Mouse (Mus musculus) embryonic facial prominence, embryonic 14.5 days (tissue): ENCODE measurements at regions not wholly inside any gene's neighbourhood (a gene's known extent, or its start where the extent isn't known, plus 50 kb on each side); places are given as distances from the start of the nearest gene placed in this dataset.

Experiments
- ATAC-seq: fragments of 200-750 bp; cut with Nextera tagmentation; 2 replicates; pipeline ENCODE4 v1.8.0; 2017; ENCODE audit warnings: low read depth, moderate number of reproducible peaks, moderate TSS enrichment
- DNase-seq: peaks from one replicate; pipeline ENCODE4 v3.0.0-alpha.2; 2015; ENCODE audit warnings: low spot score
- H3K27ac ChIP-seq: fragments of 300-500 bp; sonication (generic); replicated peaks from 2 replicates; pipeline ENCODE4 v1.5.1; 2014; ENCODE audit warnings: low read depth, mild to moderate bottlenecking, low read length, moderate library complexity
- H3K27me3 ChIP-seq: fragments of 300-500 bp; sonication (generic); replicated peaks from 2 replicates; pipeline ENCODE4 v1.6.1; 2014; ENCODE audit warnings: low read length; ENCODE audit not compliant: control insufficient read depth, insufficient read depth
- H3K36me3 ChIP-seq: fragments of 300-500 bp; sonication (generic); 2 replicates; pipeline ENCODE4 v1.6.1; 2014; ENCODE audit warnings: low read length, mixed read lengths; ENCODE audit not compliant: control insufficient read depth, insufficient read depth
- H3K4me1 ChIP-seq: fragments of 300-500 bp; sonication (generic); 2 replicates; pipeline ENCODE4 v1.6.1; 2014; ENCODE audit warnings: antibody characterized with exemption, low read length; ENCODE audit not compliant: control insufficient read depth, insufficient read depth
- H3K4me2 ChIP-seq: fragments of 300-500 bp; sonication (generic); 2 replicates; pipeline ENCODE4 v1.6.1; 2014; ENCODE audit warnings: low read depth, mild to moderate bottlenecking, low read length, moderate library complexity, mixed read lengths
- H3K4me3 ChIP-seq: fragments of 300-500 bp; sonication (generic); 2 replicates; pipeline ENCODE4 v1.5.1; 2014; ENCODE audit warnings: low read depth, mild to moderate bottlenecking, low read length
- H3K9ac ChIP-seq: fragments of 300-500 bp; sonication (generic); 2 replicates; pipeline ENCODE4 v1.6.1; 2014; ENCODE audit warnings: low read depth, mild to moderate bottlenecking, low read length, moderate library complexity, mixed read lengths
- H3K9me3 ChIP-seq: fragments of 300-500 bp; sonication (generic); 2 replicates; pipeline ENCODE4 v1.6.1; 2016; ENCODE audit warnings: low read length; ENCODE audit not compliant: control insufficient read depth
- WGBS: fragments of 180-500 bp; shearing (Covaris S2); extraction: QIAGEN DNeasy Blood & Tissue Kit; methylation state at CpG from one replicate; pipeline ENCODE4 v1.1.7; 2014; 5-methylcytosine and 5-hydroxymethylcytosine counted together

GRCm38 (mm10) chr10:72581311-72581710 lies 73.3 kb upstream of the Zwint start:
- 83% methylated on average over 4 of the region's 4 CpGs for WGBS
- no peak overlapping the region for H3K4me2 ChIP-seq
- ATAC-seq: no peak
- no peak overlapping the region for H3K4me3 ChIP-seq
- H3K27me3 ChIP-seq: no peaks in the 10 kb centered on the region
- H3K9ac ChIP-seq: no peak overlapping the region
- H3K9me3 ChIP-seq: no peaks in the 10 kb centered on the region
- no peaks in the 10 kb centered on the region for H3K36me3 ChIP-seq
- no peak overlapping the region for H3K27ac ChIP-seq
- no peaks in the 10 kb centered on the region for H3K4me1 ChIP-seq
- no peak for DNase-seq

GRCm38 (mm10) chr10:72588561-72588960 lies 66.1 kb upstream of the Zwint start:
- 88% methylated on average over 4 of the region's 4 CpGs for WGBS
- no peak overlapping the region for H3K27ac ChIP-seq
- no peaks in the 10 kb centered on the region for H3K27me3 ChIP-seq
- no peak overlapping the region for H3K9ac ChIP-seq
- no peak overlapping the region for H3K4me3 ChIP-seq
- no peaks in the 10 kb centered on the region for H3K9me3 ChIP-seq
- no peak for ATAC-seq
- H3K36me3 ChIP-seq: no peaks in the 10 kb centered on the region
- DNase-seq: no peak
- H3K4me1 ChIP-seq: no peaks in the 10 kb centered on the region
- H3K4me2 ChIP-seq: no peak overlapping the region

GRCm38 (mm10) chr10:72593049-72593448 lies 61.6 kb upstream of the Zwint start:
- no peak for DNase-seq
- H3K27ac ChIP-seq: no peak overlapping the region
- no peaks in the 10 kb centered on the region for H3K9me3 ChIP-seq
- H3K4me3 ChIP-seq: no peak overlapping the region
- no peak overlapping the region for H3K9ac ChIP-seq
- no peak overlapping the region for H3K4me2 ChIP-seq
- WGBS: 91% methylated on average over 1 of the region's 1 CpGs
- H3K4me1 ChIP-seq: no peaks in the 10 kb centered on the region
- no peaks in the 10 kb centered on the region for H3K36me3 ChIP-seq
- no peaks in the 10 kb centered on the region for H3K27me3 ChIP-seq
- ATAC-seq: no peak
